ENCODE assay signal across 8 mouse cellular contexts in genomic region chr11:72429288-72429690, GRCm38 (mm10). TPM values are rescaled to one million over a fixed set of nuclear protein-coding genes. Genes with fewer than 3 reads are reported as not detected.
DNase-seq lines count a peak whose midpoint lies in the region; ATAC-seq lines count a peak whose summit lies in the region.

No protein-coding gene starts in this region.

- no peak overlapping the region for H3K27ac ChIP-seq in intestine, embryonic 16.5 days (ENCODE audit: low read length)
- peak overlapping the region; percentile 61; the same call in 1 of the 2 replicates for H3K27ac ChIP-seq in limb, embryonic 10.5 days
- no peak overlapping the region for H3K27ac ChIP-seq in midbrain, embryonic 13.5 days

- peak; percentile 98 for ATAC-seq in granulocyte monocyte progenitor cell, adult 5-6 weeks (replicated peaks; ENCODE audit: poor library complexity, severe bottlenecking)
- ATAC-seq in intestine, embryonic 16.5 days, result peak; percentile 69
- ATAC-seq in midbrain, embryonic 13.5 days, result peak; percentile 75

- no peaks in the 10 kb centered on the region for H3K9me3 ChIP-seq in intestine, embryonic 16.5 days (ENCODE audit: control insufficient read depth, low read length)
- H3K9me3 ChIP-seq in limb, embryonic 10.5 days (replicated peaks), result no peaks in the 10 kb centered on the region
- H3K9me3 ChIP-seq in midbrain, embryonic 13.5 days, result no peaks in the 10 kb centered on the region

- H3K4me3 ChIP-seq in intestine, embryonic 16.5 days (ENCODE audit: low read length), result no peak overlapping the region
- 0 out of 2 replicates have a peak overlapping the region, but pooled peaks have one; percentile 6 for H3K4me3 ChIP-seq in limb, embryonic 10.5 days
- no peak overlapping the region for H3K4me3 ChIP-seq in midbrain, embryonic 13.5 days (replicated peaks)

- no peaks in the 10 kb centered on the region for H3K36me3 ChIP-seq in intestine, embryonic 16.5 days (ENCODE audit: control insufficient read depth, insufficient read depth, low read length)
- no peaks in the 10 kb centered on the region for H3K36me3 ChIP-seq in limb, embryonic 10.5 days
- no peaks in the 10 kb centered on the region for H3K36me3 ChIP-seq in midbrain, embryonic 13.5 days

- H3K9ac ChIP-seq in intestine, embryonic 16.5 days (ENCODE audit: low read depth, low read length), result no peak overlapping the region
- no peak overlapping the region for H3K9ac ChIP-seq in midbrain, embryonic 13.5 days (replicated peaks)

- 54% methylated on average over 7 of the region's 7 CpGs for WGBS in intestine, embryonic 16.5 days
- 51% methylated on average over 7 of the region's 7 CpGs for WGBS in limb, embryonic 10.5 days
- WGBS in midbrain, embryonic 13.5 days, result 34% methylated on average over 7 of the region's 7 CpGs

- no peaks in the 10 kb centered on the region for H3K27me3 ChIP-seq in intestine, embryonic 16.5 days (replicated peaks; ENCODE audit: control insufficient read depth, insufficient read depth, low read length)
- no peaks in the 10 kb centered on the region for H3K27me3 ChIP-seq in limb, embryonic 10.5 days (ENCODE audit: low read depth, poor library complexity, severe bottlenecking)
- H3K27me3 ChIP-seq in midbrain, embryonic 13.5 days, result no peaks in the 10 kb centered on the region

- DNase-seq in ovary, adult 18-20 months (ENCODE audit: low spot score), result peak; percentile 56
- DNase-seq in ovary, postnatal 10 days (ENCODE audit: low spot score), result no peak
- peak; percentile 69 for DNase-seq in embryo, embryonic 11.5 days (ENCODE audit: low read depth, low spot score)
- peak; percentile 74 for DNase-seq in limb, embryonic 10.5 days (ENCODE audit: low spot score)
- DNase-seq in spleen, postnatal 10 days (ENCODE audit: low spot score in 2 of 2), result peak; percentile 63 to 81

- peak overlapping the region; percentile 32; the same call in 1 of the 2 replicates for H3K4me2 ChIP-seq in intestine, embryonic 16.5 days (ENCODE audit: low read depth, low read length)
- peak overlapping the region; percentile 29; the same call in 1 of the 2 replicates for H3K4me2 ChIP-seq in midbrain, embryonic 13.5 days (replicated peaks)

- H3K4me1 ChIP-seq in intestine, embryonic 16.5 days (ENCODE audit: control insufficient read depth, insufficient read depth, low read length), result no peaks in the 10 kb centered on the region
- H3K4me1 ChIP-seq in limb, embryonic 10.5 days, result peaks cover 9% of the 10 kb centered on the region; the same call in 1 of the 2 replicates
- H3K4me1 ChIP-seq in midbrain, embryonic 13.5 days (replicated peaks), result no peaks in the 10 kb centered on the region

RNA-seq across cellular contexts. Expression of gene Ggt6, which starts 6.0 kb away (rescaled TPM):
- total RNA-seq in granulocyte monocyte progenitor cell, adult 5-6 weeks (2014; fragmentation: Nextera tagmentation), result not detected in 2 replicates
- not detected in 2 replicates for total RNA-seq in granulocyte monocyte progenitor cell, adult 5-6 weeks (2017)
- 19.2 and 21.2 TPM in 2 replicates for polyA plus RNA-seq in intestine, embryonic 16.5 days (2015; fragmentation: Nextera tagmentation; extraction: Ambion mirVana)
- polyA plus RNA-seq in limb, embryonic 10.5 days (2016; fragmentation: Nextera tagmentation; extraction: Ambion mirVana), result 0.08 TPM in 1 of 2 replicates, not detected in the other
- not detected in 2 replicates for polyA plus RNA-seq in midbrain, embryonic 13.5 days (2015; fragmentation: Nextera tagmentation; extraction: Ambion mirVana)

RNA-seq across cellular contexts. Expression of gene Mybbp1a, which starts 11.9 kb away (rescaled TPM):
- total RNA-seq in granulocyte monocyte progenitor cell, adult 5-6 weeks (2014; fragmentation: Nextera tagmentation), result 172 and 173 TPM in 2 replicates
- 132 and 239 TPM in 2 replicates for total RNA-seq in granulocyte monocyte progenitor cell, adult 5-6 weeks (2017)
- polyA plus RNA-seq in intestine, embryonic 16.5 days (2015; fragmentation: Nextera tagmentation; extraction: Ambion mirVana), result 119 and 141 TPM in 2 replicates
- polyA plus RNA-seq in limb, embryonic 10.5 days (2016; fragmentation: Nextera tagmentation; extraction: Ambion mirVana), result 234 and 274 TPM in 2 replicates
- 84.6 and 86.2 TPM in 2 replicates for polyA plus RNA-seq in midbrain, embryonic 13.5 days (2015; fragmentation: Nextera tagmentation; extraction: Ambion mirVana)

RNA-seq across cellular contexts. Expression of gene Smtnl2, which starts 17.8 kb away (rescaled TPM):
- total RNA-seq in granulocyte monocyte progenitor cell, adult 5-6 weeks (2014; fragmentation: Nextera tagmentation), result 0.79 and 1.2 TPM in 2 replicates
- not detected in 2 replicates for total RNA-seq in granulocyte monocyte progenitor cell, adult 5-6 weeks (2017)
- 27.3 and 28.9 TPM in 2 replicates for polyA plus RNA-seq in intestine, embryonic 16.5 days (2015; fragmentation: Nextera tagmentation; extraction: Ambion mirVana)
- polyA plus RNA-seq in limb, embryonic 10.5 days (2016; fragmentation: Nextera tagmentation; extraction: Ambion mirVana), result 11.7 and 14.2 TPM in 2 replicates
- polyA plus RNA-seq in midbrain, embryonic 13.5 days (2015; fragmentation: Nextera tagmentation; extraction: Ambion mirVana), result 3.2 and 3.8 TPM in 2 replicates

Comparison
In these comparisons a context has a peak if more than half of its experiments do, and no peak if none do; other contexts are left out.
1. RNA of gene Ggt6, which starts 6.0 kb away (polyA plus RNA-seq): 19.2 to 21.2 TPM in intestine, embryonic 16.5 days; 0.08 TPM in limb, embryonic 10.5 days and not detected in midbrain, embryonic 13.5 days; every median in the first group is over 10 times any median in the second.
2. Peak in every context shown above with its lines, with median percentiles within 50 percentile points of each other: ATAC-seq.